Mouse (Mus musculus) liver, postnatal 0 days (tissue): Measurements from ENCODE around the gene Snx21. TPM values are rescaled to one million over a fixed set of nuclear protein-coding genes. Genes with fewer than 3 reads are reported as not detected.
A peak's percentile ranks its signal among the peaks of the same experiment; 100 is the strongest.

Experiments used
- ATAC-seq: fragments of 200-750 bp; cut with Nextera tagmentation; 2 replicates; pipeline ENCODE4 v1.8.0; 2017; ENCODE audit warnings: mild to moderate bottlenecking, moderate library complexity
- DNase-seq: peaks from one replicate; pipeline ENCODE4 v3.0.0-alpha.2; 2016
- H3K27ac ChIP-seq: fragments of 300-500 bp; sonication (generic); 2 replicates; pipeline ENCODE4 v1.5.1; 2014; ENCODE audit warnings: antibody characterized with exemption, moderate library complexity, mild to moderate bottlenecking, low read depth
- H3K27me3 ChIP-seq: fragments of 300-500 bp; sonication (generic); 2 replicates; pipeline ENCODE4 v1.6.1; 2014; ENCODE audit warnings: low read length, control low read depth, mixed read lengths; ENCODE audit not compliant: insufficient read depth
- H3K36me3 ChIP-seq: fragments of 300-500 bp; sonication (generic); replicated peaks from 2 replicates; pipeline ENCODE4 v1.6.1; 2014; ENCODE audit warnings: mild to moderate bottlenecking, control low read depth, low read length, moderate library complexity, mixed read lengths; ENCODE audit not compliant: insufficient read depth
- H3K4me1 ChIP-seq: fragments of 300-500 bp; sonication (generic); 2 replicates; pipeline ENCODE4 v1.6.1; 2014; ENCODE audit warnings: antibody characterized with exemption, mild to moderate bottlenecking, control low read depth; ENCODE audit not compliant: insufficient read depth
- H3K4me2 ChIP-seq: fragments of 300-500 bp; sonication (generic); 2 replicates; pipeline ENCODE4 v1.6.1; 2014; ENCODE audit warnings: low read depth, mild to moderate bottlenecking, low read length, moderate library complexity, mixed read lengths
- H3K4me3 ChIP-seq: fragments of 300-500 bp; sonication (generic); 2 replicates; pipeline ENCODE4 v1.5.1; 2014; ENCODE audit warnings: low read depth, low read length
- H3K9ac ChIP-seq: fragments of 300-500 bp; sonication (generic); replicated peaks from 2 replicates; pipeline ENCODE4 v1.6.1; 2014; ENCODE audit warnings: mild to moderate bottlenecking, moderate library complexity
- H3K9me3 ChIP-seq: fragments of 300-500 bp; sonication (generic); 2 replicates; pipeline ENCODE4 v1.6.1; 2016; ENCODE audit warnings: mild to moderate bottlenecking, control low read depth, low read length, mixed read lengths
- CTCF ChIP-seq: sonication (generic); IDR thresholded peaks from 2 replicates; pipeline ENCODE4 v1.5.1; 2016; ENCODE audit warnings: antibody characterized with exemption, low read depth
- EP300 ChIP-seq: IDR thresholded peaks from 2 replicates; pipeline ENCODE4 v1.6.1; 2016; ENCODE audit warnings: antibody characterized with exemption, low read depth, mild to moderate bottlenecking
- WGBS: fragments of 180-500 bp; shearing (Covaris S2); extraction: QIAGEN DNeasy Blood & Tissue Kit; methylation state at CpG from one replicate; pipeline ENCODE4 v1.1.7; 2014; ENCODE audit not compliant: insufficient replicate concordance; 5-methylcytosine and 5-hydroxymethylcytosine counted together
- polyA plus RNA-seq: library from polyadenylated mRNA; unstranded; fragments of >200 nt; fragmentation: Nextera tagmentation; extraction: Ambion mirVana; gene quantifications from 2 replicates; pipeline ENCODE4 v1.2.1, GENCODE M21; 2015

Snx21 gene
- polyA plus RNA-seq, 1 experiment from 2014 or later: 6.1 TPM

DNA sequence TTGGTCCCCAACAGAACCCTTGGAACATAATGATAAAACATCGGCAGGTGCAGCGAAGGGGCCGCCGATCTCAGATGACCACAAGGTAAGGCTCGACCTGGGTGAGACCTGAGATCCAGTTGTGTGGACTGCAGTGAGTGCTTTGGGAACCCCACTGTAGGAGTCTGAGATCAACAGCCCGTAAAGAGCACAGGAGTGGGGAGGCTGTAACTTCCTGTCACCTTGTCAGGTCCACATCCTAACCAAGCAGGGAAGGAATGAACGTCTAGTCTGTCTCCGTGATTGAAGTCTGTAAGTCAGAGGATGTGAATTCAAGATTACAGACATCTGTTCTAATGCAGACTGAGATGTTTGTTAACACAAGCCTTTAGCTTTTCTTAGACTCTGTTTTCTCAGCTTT, 38.9 kb upstream of the Snx21 start:
- Histone ChIP-seq H3K4me1 (peaks cover 24% of the 10 kb centered on the region), H3K4me3 (peak overlapping the region; percentile 73), H3K36me3 (peaks cover 42% of the 10 kb centered on the region), H3K27me3 (no peaks in the 10 kb centered on the region), H3K9me3 (no peaks in the 10 kb centered on the region), H3K4me2 (peak overlapping the region; percentile 89), H3K9ac (peak overlapping the region; percentile 91), H3K27ac (peak overlapping the region; percentile 72)
- DNase-seq (no peak), ATAC-seq (no peak)
- WGBS: 32% methylated on average over 8 of the region's 8 CpGs
- no peak for TF ChIP-seq EP300
- no peak for TF ChIP-seq CTCF

DNA sequence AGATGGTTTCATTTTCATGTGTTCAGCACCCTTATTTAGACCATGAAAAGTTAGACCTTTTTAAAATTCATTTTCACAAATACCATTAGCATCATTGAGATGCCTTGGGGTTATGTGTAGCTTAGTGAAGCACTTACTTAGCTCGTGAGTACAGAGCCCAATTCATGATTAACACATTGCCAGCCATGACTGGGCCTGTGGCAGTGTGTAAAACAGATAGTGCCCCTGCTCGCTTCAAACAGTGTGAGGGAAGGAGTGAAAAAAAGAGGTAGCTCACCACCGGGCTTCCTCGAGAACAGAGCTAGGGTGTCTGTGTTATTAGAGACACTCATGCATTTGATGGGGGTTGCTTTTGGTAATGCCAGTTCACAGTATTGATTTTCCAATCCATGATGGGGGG, 37.4 kb upstream of the Snx21 start:
- Histone ChIP-seq H3K4me2 (peak overlapping the region; percentile 89; the same call in 1 of the 2 replicates), H3K4me3 (no peak overlapping the region), H3K4me1 (peaks cover 23% of the 10 kb centered on the region), H3K36me3 (peaks cover 57% of the 10 kb centered on the region), H3K9ac (peak overlapping the region; percentile 91; the same call in 1 of the 2 replicates), H3K27me3 (no peaks in the 10 kb centered on the region), H3K27ac (no peak overlapping the region), H3K9me3 (no peaks in the 10 kb centered on the region)
- WGBS: 72% methylated on average over 4 of the region's 4 CpGs
- peak; percentile 77; the same call in 1 of the 2 replicates for TF ChIP-seq EP300
- TF ChIP-seq CTCF: no peak
- no peak for DNase-seq
- ATAC-seq: peak; percentile 45

DNA sequence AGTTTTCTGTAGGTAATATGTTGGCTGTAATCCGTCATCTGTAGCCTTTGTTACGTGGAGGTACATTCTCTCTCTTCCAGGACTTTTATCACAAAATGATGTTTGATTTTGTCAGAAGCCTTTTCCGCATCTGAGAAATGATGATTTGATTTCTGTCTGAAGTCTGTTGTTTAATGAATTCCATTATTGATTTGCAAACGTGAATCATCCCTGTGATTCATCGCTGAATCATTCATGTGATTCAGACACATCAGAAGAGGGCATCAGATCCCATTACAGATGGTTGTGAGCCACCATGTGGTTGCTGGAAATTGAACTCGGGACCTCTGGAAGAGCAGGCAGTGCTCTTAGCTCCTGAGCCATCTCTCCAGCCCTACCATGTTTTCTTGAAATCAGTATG, 36.6 kb upstream of the Snx21 start:
- no peak for DNase-seq
- Histone ChIP-seq H3K9me3 (no peaks in the 10 kb centered on the region), H3K36me3 (peaks cover 63% of the 10 kb centered on the region), H3K9ac (0 out of 2 replicates have a peak overlapping the region, but pooled peaks have one; percentile 91), H3K27ac (no peak overlapping the region), H3K4me1 (peaks cover 16% of the 10 kb centered on the region), H3K4me3 (no peak overlapping the region), H3K27me3 (no peaks in the 10 kb centered on the region), H3K4me2 (0 out of 2 replicates have a peak overlapping the region, but pooled peaks have one; percentile 89)
- TF ChIP-seq EP300 (no peak), CTCF (no peak)
- ATAC-seq: no peak
- 89% methylated on average over 6 of the region's 6 CpGs for WGBS

DNA sequence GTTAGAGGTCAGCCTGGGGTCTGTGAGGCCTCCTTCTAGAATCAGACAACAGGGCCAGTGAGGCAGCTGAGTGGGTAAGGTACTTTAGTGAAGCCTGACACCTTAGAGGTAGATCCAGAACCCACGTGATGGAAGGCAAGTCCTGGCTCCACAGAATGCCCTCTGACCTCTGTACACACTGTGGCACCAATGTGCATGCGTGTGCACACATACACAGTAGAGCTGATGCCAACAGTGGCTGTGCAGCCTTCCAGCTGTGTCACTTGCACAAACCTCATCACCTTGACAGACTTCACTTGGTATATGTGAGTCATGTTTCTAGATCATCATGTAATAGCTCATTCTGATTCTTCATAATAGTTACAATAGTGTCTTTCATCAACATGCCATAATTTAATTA, 33.2 kb upstream of the Snx21 start:
- Histone ChIP-seq H3K9me3 (no peaks in the 10 kb centered on the region), H3K27ac (peak overlapping the region; percentile 48; the same call in 1 of the 2 replicates), H3K4me1 (peaks cover 6% of the 10 kb centered on the region; the same call in 1 of the 2 replicates), H3K4me2 (no peak overlapping the region), H3K27me3 (no peaks in the 10 kb centered on the region), H3K9ac (no peak overlapping the region), H3K36me3 (peaks cover 96% of the 10 kb centered on the region), H3K4me3 (no peak overlapping the region)
- WGBS: 80% methylated on average over 2 of the region's 2 CpGs
- DNase-seq (no peak), ATAC-seq (peak; percentile 59)
- TF ChIP-seq EP300 (no peak), CTCF (no peak)

DNA sequence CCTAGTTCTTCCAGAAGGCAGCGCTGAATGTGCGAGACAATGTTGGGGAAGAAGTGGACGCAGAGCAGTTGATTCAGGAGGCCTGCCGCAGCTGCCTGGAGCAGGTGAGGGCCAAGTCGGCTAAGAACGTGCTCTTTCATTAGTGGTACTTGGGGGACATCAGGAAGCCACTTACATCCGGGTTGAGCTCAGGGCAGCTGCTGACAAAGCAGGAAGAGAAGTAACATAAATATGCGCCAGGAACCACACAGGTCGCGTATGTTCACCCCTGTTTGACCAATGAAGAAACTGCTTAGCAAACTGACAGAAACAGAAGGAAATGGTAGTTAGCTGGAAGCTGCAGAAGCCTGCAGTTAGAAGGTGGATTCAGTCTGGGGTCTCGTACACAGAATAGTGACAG, 31.5 kb upstream of the Snx21 start:
- DNase-seq (no peak), ATAC-seq (no peak)
- no peaks in the 10 kb centered on the region for H3K9me3 ChIP-seq
- no peaks in the 10 kb centered on the region for H3K27me3 ChIP-seq
- peak overlapping the region; percentile 39; the same call in 1 of the 2 replicates for H3K27ac ChIP-seq
- no peak overlapping the region for H3K4me3 ChIP-seq
- WGBS: 53% methylated on average over 11 of the region's 11 CpGs
- H3K4me1 ChIP-seq: peaks cover 7% of the 10 kb centered on the region
- H3K9ac ChIP-seq: no peak overlapping the region
- no peak for TF ChIP-seq CTCF
- 0 out of 2 replicates have a peak, but pooled peaks have one; percentile 10 for TF ChIP-seq EP300
- H3K36me3 ChIP-seq: peaks cover 95% of the 10 kb centered on the region
- H3K4me2 ChIP-seq: no peak overlapping the region

DNA sequence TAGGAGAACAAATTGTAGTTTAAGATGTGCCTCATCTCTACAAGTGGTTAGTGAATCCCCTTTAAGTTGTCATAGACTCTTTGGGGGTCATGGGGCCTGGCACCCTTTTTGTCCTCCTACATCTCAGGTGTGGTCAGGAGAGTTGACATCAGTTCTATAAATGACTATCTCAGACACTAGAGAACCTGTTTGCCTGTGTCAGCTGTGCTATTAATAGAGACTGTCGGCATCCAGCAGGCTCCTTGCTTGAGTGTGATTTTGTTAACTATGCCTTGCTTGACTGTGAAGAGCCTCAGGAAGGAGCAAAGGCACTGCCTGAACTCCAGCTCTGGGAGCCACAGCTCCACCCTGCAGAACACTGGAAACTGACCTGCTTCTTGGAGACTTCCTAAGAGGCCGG, 30.8 kb upstream of the Snx21 start:
- no peak overlapping the region for H3K9ac ChIP-seq
- WGBS: 78% methylated on average over 2 of the region's 2 CpGs
- H3K36me3 ChIP-seq: peaks cover 93% of the 10 kb centered on the region

DNA sequence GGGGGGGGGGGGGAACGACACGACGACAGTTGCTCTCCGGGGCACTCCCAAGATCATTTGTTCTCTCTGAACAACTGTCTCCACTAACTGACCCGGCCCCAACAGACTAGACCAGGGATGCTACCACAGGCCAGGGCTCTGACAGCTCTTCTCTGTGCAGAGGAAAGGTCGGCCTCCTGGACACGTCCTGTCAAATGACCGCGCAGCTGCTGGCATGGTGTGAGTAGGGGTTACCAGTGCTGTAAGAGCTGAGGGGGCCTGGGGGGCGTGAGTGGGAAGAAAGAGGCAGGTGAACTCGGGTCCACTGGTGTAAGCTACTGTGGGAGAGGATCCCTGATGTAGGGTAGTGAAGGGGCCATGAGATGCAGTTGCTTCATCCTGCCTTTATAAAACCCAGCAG, 27.8 kb upstream of the Snx21 start:
- TF ChIP-seq CTCF (no peak), EP300 (no peak)
- Histone ChIP-seq H3K4me3 (no peak overlapping the region), H3K36me3 (peaks cover 91% of the 10 kb centered on the region), H3K9ac (peak overlapping the region; percentile 46; the same call in 1 of the 2 replicates), H3K4me2 (no peak overlapping the region), H3K27ac (peak overlapping the region; percentile 73), H3K9me3 (no peaks in the 10 kb centered on the region), H3K4me1 (peaks cover 42% of the 10 kb centered on the region), H3K27me3 (no peaks in the 10 kb centered on the region)
- 88% methylated on average over 8 of the region's 11 CpGs for WGBS
- ATAC-seq: no peak
- DNase-seq: no peak

More for the DNA sequence above, 30.8 kb upstream of the Snx21 start:
- Histone ChIP-seq H3K4me2 (no peak overlapping the region), H3K9me3 (no peaks in the 10 kb centered on the region), H3K27ac (peak overlapping the region; percentile 39; the same call in 1 of the 2 replicates), H3K27me3 (no peaks in the 10 kb centered on the region), H3K4me1 (peaks cover 14% of the 10 kb centered on the region), H3K4me3 (no peak overlapping the region)
- TF ChIP-seq EP300: no peak
- TF ChIP-seq CTCF: no peak
- ATAC-seq: no peak
- DNase-seq: no peak
